Mouse (Mus musculus) common myeloid progenitor, adult 5-6 weeks (primary cell): ENCODE data around the gene Lin7b. TPM values are rescaled to one million over a fixed set of nuclear protein-coding genes. Genes with fewer than 3 reads are reported as not detected.
A peak's percentile ranks its signal among the peaks of the same experiment; 100 is the strongest.

Experiments used
- ATAC-seq: replicated peaks from 2 replicates; pipeline ENCODE4 v1.8.0; 2016; ENCODE audit warnings: low read depth, mild to moderate bottlenecking, moderate TSS enrichment, inconsistent platforms; ENCODE audit not compliant: poor library complexity, severe bottlenecking
- total RNA-seq: library from RNA; stranded (forward); fragments of 200-1000, 187-1606 nt; gene quantifications from 2 replicates; pipeline ENCODE4 v1.2.3, GENCODE M21; 2017

The Lin7b gene
- total RNA-seq, 1 experiment from 2014 or later, result 1.9 TPM

- no peak for ATAC-seq
Observed at GRCm38 (mm10) chr7:45356087-45356486, 14.3 kb downstream of the Lin7b start.

DNA sequence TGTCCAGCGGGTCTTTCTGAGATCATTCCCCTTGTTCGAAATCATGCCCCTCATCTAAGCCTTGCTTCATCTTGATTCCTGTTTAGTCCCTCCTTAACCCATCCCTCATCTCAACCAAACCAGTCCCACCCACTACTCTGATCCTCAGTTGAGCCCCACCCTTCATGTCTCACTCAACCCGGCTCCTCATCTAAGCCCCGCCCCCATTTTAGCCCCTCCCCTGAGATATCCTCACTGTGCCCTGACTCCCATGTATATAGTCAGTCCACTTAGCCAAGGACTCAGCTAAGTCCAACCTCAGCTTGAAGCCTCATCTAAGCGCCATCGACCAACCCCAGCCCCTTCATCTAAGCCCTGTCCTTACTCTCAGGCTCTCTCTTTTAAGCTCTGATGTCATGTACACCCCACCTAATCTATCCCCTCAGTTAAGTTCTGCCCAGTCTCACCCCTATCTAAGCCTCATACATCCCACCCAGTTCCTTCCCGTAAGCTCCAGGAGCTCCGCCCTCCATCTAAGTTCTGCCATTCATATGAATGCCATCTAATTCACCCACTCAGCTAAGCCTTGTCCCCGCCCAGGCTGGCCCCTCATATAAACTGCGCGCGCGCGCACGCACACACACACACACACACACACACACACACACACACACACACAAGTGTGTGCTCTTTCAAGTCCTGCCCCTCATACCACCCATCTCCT, 14.9 kb downstream of the Lin7b start:
- no peak for ATAC-seq

DNA sequence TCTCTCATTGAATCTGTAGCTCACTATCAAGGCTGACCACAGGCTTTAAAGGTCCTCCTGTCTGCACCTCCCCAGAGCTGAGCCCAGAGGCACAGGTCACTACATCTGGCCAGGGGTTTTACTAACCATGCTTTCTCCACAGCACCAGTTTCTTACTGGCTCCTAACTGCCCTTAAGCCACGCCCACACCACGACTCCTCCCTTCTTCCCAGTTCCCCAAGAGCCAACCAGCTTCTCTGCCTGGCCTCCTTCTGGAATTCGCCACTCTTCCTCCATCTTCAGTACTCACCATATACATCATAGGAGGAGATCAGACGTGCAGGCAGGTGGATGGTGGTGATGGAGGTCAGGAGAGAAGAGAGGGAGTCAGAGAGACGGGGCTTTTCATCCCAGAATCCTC, 17.3 kb downstream of the Lin7b start:
- no peak for ATAC-seq

GRCm38 (mm10) chr7:45346905-45347304, 23.5 kb downstream of the Lin7b start:
- no peak for ATAC-seq

GRCm38 (mm10) chr7:45343543-45343942, 26.8 kb downstream of the Lin7b start:
- ATAC-seq, result no peak

- ATAC-seq, result no peak
Observed at GRCm38 (mm10) chr7:45342081-45342480, 28.3 kb downstream of the Lin7b start.

GRCm38 (mm10) chr7:45341303-45341702, 29.1 kb downstream of the Lin7b start:
- peak; percentile 71 for ATAC-seq

- peak; percentile 31 for ATAC-seq
Observed at GRCm38 (mm10) chr7:45340669-45341068, 29.7 kb downstream of the Lin7b start.

- no peak for ATAC-seq
Observed at GRCm38 (mm10) chr7:45340066-45340442, 30.3 kb downstream of the Lin7b start.

DNA sequence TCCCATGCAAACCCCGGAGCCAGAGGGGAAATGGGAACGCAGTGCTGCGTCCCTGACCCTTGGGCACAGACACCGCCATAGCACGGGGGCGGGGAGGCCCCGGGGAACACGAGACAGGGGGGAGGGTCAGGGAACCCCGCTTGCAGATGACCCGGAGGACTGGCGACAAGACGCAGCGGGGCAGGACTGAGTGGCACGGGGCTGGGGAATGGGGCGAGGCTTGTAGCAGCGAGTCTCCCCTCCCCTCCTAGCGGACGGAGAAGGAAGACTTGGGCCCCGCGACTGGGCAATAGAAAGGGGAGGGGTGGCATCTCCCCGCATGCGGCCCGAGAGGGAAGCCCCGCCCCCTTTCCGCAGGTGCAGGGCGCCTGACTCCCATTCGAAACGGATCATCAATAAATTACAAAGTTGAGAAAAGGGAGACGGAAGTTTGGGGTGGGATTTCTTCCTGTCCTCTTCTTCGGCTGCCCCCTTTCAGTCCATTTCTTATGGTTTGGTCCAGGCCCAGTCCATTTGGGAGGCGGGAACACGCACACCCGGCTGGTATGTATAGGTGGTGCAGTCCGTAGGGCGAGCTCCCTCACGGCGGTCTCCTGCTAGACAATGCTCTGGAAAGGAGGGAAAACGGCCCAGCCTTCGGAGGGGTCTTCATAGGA, 30.8 kb downstream of the Lin7b start:
- peak; percentile 62 for ATAC-seq

GRCm38 (mm10) chr7:45338161-45338911, 32.0 kb downstream of the Lin7b start:
- ATAC-seq, result peak; percentile 6; the same call in 1 of the 2 replicates

GRCm38 (mm10) chr7:45337469-45337868, 32.9 kb downstream of the Lin7b start:
- ATAC-seq, result no peak

- ATAC-seq, result no peak
Observed at GRCm38 (mm10) chr7:45336319-45336718, 34.1 kb downstream of the Lin7b start.

GRCm38 (mm10) chr7:45335056-45335455, 35.3 kb downstream of the Lin7b start, which contains the start of gene Hrc:
Gene Hrc (plus strand): TSS chr7:45335290.
- no peak for ATAC-seq

DNA sequence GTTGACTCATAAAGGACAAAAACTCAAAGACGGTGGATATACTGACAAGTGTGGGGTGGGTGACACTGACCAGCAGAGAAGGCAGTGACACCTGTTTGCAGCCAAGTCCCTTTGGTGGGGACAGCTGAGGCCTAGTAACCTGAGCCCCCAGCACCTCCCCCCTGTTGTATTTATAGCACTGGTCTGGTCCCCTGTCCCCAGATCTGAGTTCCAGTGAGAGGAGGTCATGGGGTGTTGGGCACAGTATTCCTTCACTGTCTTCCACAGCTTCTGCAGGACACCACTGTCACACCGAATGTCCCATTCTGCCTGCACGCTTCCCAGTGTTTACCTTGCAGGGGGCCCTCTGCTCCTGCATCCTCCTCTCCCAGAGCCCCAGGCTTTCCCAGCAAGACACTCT, 35.8 kb downstream of the Lin7b start:
- ATAC-seq, result no peak

DNA sequence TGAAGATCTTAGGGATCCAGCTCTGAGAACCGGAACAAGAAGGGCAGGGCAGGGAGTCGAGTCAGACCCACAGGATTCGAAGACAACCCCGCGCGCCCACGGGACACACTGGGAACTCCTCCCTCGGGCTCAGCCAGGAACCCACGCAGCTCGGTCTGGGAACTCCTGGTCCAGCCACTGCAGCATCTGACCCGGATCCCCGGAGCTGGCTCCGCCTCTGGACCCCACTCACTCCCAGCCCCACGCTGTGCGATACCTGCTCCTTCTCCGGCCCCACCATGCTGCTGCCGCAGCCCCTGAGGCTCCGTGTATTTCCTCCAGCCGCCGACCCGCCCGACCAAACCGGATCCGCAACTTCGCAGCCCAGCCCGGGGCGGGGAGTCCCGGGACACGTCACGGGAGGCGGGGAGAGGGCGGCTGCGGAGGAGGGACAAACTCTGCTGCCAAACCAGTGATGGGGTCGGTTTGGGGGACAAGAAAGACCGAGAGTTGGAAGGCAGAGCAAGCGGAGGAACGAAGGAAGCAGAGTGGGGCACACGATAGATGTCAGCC, 36.9 kb downstream of the Lin7b start, which contains the start of gene Trpm4:
Gene Trpm4, minus strand, starts transcription at position 350 of the 552 bp plus-strand sequence.
- peak; percentile 69 for ATAC-seq

DNA sequence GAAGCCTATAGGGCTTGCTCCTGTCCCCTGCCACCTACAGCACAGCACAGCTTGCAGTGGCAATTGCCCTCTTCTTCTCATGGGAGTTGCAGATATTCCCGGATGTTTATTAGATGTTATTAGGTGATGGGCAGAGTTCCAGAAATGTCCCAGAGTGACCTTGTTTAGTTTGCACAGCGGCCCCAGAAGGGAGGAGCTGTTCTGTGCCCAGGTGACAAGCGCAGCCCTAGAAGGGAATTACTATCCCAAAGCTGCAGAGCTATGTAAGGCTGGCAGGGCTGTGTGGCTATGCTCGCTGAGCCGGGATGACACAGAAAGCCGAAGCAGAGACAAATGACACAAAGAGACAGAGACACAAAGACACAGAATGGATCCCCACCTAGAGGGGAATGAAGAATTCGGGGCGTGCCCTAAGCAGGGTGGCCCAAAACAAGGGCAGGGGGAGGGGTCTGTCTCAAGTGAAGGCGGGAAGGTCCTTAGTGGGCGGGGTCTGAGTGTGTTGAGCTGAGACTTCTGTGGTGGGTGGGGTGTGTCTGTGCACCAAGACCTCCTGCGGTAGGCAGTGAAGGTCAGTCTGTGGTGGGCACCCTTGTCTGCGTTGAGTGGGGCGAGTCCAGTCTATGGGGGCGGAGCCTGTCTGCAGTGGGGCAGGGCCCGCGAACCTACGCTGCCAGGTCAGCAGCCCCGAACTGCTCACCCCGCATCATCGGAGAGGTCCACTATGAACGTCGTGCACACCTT, 37.5 kb downstream of the Lin7b start:
- ATAC-seq, result peak; percentile 62

DNA sequence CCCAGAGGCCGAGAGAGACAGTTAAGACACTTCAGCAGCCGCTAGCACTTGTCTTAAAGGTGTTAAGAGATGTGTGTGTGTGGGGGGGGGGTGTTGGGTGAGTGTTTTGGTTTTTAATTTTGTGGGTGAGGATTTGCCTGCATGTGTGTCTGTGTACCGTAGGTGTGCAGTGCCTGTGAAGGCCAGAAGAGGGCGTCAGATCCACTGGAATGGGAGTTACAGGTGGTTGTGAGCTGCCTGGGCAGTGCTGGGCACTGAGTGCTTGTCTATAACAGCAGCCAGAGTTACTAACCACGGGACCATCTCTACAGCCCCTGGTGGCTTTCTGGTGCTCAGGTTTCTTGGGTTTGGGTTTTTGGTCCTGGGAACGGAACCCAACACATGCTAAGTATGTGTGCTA, 38.9 kb downstream of the Lin7b start:
- ATAC-seq, result no peak

- ATAC-seq, result no peak
Observed at GRCm38 (mm10) chr7:45328841-45329475, 41.4 kb downstream of the Lin7b start.
